22 mouse cellular contexts compared by ENCODE assay signal in the genomic region with DNA sequence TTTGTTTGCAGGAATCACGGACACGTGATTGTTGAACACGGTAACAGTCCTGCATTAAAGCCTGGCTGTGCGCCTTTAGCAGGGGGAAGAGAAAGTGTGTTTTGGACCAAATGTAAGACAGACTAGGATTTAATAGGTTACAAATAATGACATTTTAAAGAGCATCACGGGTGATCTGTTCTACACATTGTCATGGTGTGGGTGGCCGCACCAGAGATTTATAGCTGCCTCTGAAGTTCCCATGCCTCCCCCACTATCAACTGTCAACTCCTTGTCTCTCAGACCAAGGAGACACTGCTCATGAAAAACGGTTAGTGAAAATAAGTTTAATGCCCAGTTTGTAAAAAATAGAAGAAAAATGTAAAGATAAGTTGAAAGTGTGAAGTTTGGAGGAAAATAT. TPM values are rescaled to one million over a fixed set of nuclear protein-coding genes. Genes with fewer than 3 reads are reported as not detected.
DNase-seq lines count a peak whose midpoint lies in the region; ATAC-seq and TF ChIP-seq lines count a peak whose summit lies in the region.
"Had no signal": no experiment of that assay in that cellular context is flagged by ENCODE, and none has a peak within 500 bp of the region (broad histone marks: within the 10 kb centered on the region; RNA-seq: fewer than 3 reads in every experiment).

No protein-coding gene starts in this region.

- ATAC-seq in kidney, postnatal 0 days (replicated peaks; ENCODE audit: low FRiP score, low read depth), result 0 out of 2 replicates have a peak, but pooled peaks have one; percentile 9
- ATAC-seq in forebrain, embryonic 11.5 days (replicated peaks; ENCODE audit: low FRiP score), result no peak
- ATAC-seq: forebrain, embryonic 13.5 days; forebrain, embryonic 15.5 days; forebrain, postnatal 0 days had no signal

- 0 out of 2 replicates have a peak, but pooled peaks cover 10% of the 10 kb centered on the region for H3K4me1 ChIP-seq in kidney, postnatal 0 days (replicated peaks; ENCODE audit: insufficient read depth, low read length)
- H3K4me1 ChIP-seq in forebrain, embryonic 11.5 days (replicated peaks; ENCODE audit: control insufficient read depth, insufficient read depth, low read length), result no peaks in the 10 kb centered on the region; the same call in 1 of the 2 replicates

- peak; percentile 48 for DNase-seq in heart, adult 11 months
- no peak for DNase-seq in heart, adult 18-20 months
- peak; percentile 72 for DNase-seq in kidney, postnatal 0 days (ENCODE audit: low spot score)
- no peak for DNase-seq in kidney, postnatal 14 days
- no peak for DNase-seq in forebrain, embryonic 11.5 days (ENCODE audit: low spot score)
- DNase-seq: adrenal gland, adult 2 months; adrenal gland, postnatal 10 days; adrenal gland, postnatal 25 days; cerebellum, adult 11 months; cerebellum, adult 18-20 months; cerebellum, adult 8-10 months; cerebellum, adult 9-11 months; cerebellum, postnatal 36 days had no signal

- H3ac ChIP-seq in myocyte (ENCODE audit: control insufficient read depth, insufficient read length), result no peak overlapping the region

- no peak overlapping the region for H3K9ac ChIP-seq in kidney, postnatal 0 days (ENCODE audit: low read depth, low read length)
- no peak overlapping the region for H3K9ac ChIP-seq in forebrain, embryonic 11.5 days (ENCODE audit: low read length)
- H3K9ac ChIP-seq: embryonic facial prominence, embryonic 13.5 days; embryonic facial prominence, embryonic 15.5 days; forebrain, embryonic 13.5 days; forebrain, embryonic 15.5 days; forebrain, postnatal 0 days had no signal

- no peak for TF ChIP-seq CTCF in kidney, postnatal 0 days (IDR thresholded peaks at IDR 0.05; ENCODE audit: low read depth)

- H3K36me3 ChIP-seq in kidney, postnatal 0 days (ENCODE audit: insufficient read depth, low read length), result no peaks in the 10 kb centered on the region
- no peaks in the 10 kb centered on the region for H3K36me3 ChIP-seq in myocyte (ENCODE audit: control insufficient read depth, insufficient read depth)
- H3K36me3 ChIP-seq in forebrain, embryonic 11.5 days (ENCODE audit: control insufficient read depth, insufficient read depth, low read length), result no peaks in the 10 kb centered on the region
- H3K36me3 ChIP-seq: embryonic facial prominence, embryonic 13.5 days; embryonic facial prominence, embryonic 15.5 days; forebrain, embryonic 10.5 days; forebrain, embryonic 15.5 days had no signal

- 35% methylated on average over 7 of the region's 7 CpGs for WGBS in kidney, postnatal 0 days
- 91% methylated on average over 7 of the region's 7 CpGs for WGBS in forebrain, embryonic 11.5 days

- TF ChIP-seq POLR2A in myocyte (IDR thresholded peaks at IDR 0.05; ENCODE audit: insufficient read length, low read depth), result no peak

- H3K4me3 ChIP-seq in kidney, postnatal 0 days (replicated peaks; ENCODE audit: low read depth, low read length), result no peak overlapping the region
- no peak overlapping the region for H3K4me3 ChIP-seq in myocyte
- no peak overlapping the region for H3K4me3 ChIP-seq in forebrain, embryonic 11.5 days (ENCODE audit: low read depth, low read length)
- H3K4me3 ChIP-seq: embryonic facial prominence, embryonic 13.5 days; embryonic facial prominence, embryonic 15.5 days; erythroblast, embryonic 14.5 days; forebrain, embryonic 10.5 days; forebrain, embryonic 13.5 days; forebrain, embryonic 15.5 days had no signal

- no peaks in the 10 kb centered on the region for H3K9me3 ChIP-seq in kidney, postnatal 0 days (replicated peaks; ENCODE audit: low read length)
- H3K9me3 ChIP-seq in forebrain, embryonic 11.5 days (ENCODE audit: control insufficient read depth, low read length), result no peaks in the 10 kb centered on the region
- H3K9me3 ChIP-seq: embryonic facial prominence, embryonic 13.5 days; embryonic facial prominence, embryonic 15.5 days; forebrain, embryonic 10.5 days; forebrain, embryonic 13.5 days; forebrain, embryonic 15.5 days had no signal

- H3K27me3 ChIP-seq in kidney, postnatal 0 days (ENCODE audit: insufficient read depth, low read length), result no peaks in the 10 kb centered on the region
- H3K27me3 ChIP-seq in myocyte (ENCODE audit: control insufficient read depth, insufficient read depth, insufficient read length), result no peaks in the 10 kb centered on the region
- no peaks in the 10 kb centered on the region for H3K27me3 ChIP-seq in forebrain, embryonic 11.5 days (ENCODE audit: control insufficient read depth, insufficient read depth, low read length)
- H3K27me3 ChIP-seq: embryonic facial prominence, embryonic 13.5 days; embryonic facial prominence, embryonic 15.5 days; forebrain, embryonic 13.5 days; forebrain, embryonic 15.5 days had no signal

- no peak overlapping the region for H3K27ac ChIP-seq in kidney, postnatal 0 days
- H3K27ac ChIP-seq in forebrain, embryonic 11.5 days (ENCODE audit: low read depth, low read length), result no peak overlapping the region
- H3K27ac ChIP-seq: embryonic facial prominence, embryonic 13.5 days; embryonic facial prominence, embryonic 15.5 days; forebrain, embryonic 10.5 days; forebrain, embryonic 13.5 days; forebrain, embryonic 15.5 days had no signal

- peaks cover 41% of the 10 kb centered on the region for H3K79me2 ChIP-seq in myocyte (ENCODE audit: control insufficient read depth, insufficient read depth)

- H3K4me2 ChIP-seq in kidney, postnatal 0 days (ENCODE audit: low read length), result no peak overlapping the region
- H3K4me2 ChIP-seq in myocyte (ENCODE audit: low read depth), result peak overlapping the region; percentile 16
- H3K4me2 ChIP-seq in forebrain, embryonic 11.5 days (ENCODE audit: low read depth, low read length, severe bottlenecking), result no peak overlapping the region
- H3K4me2 ChIP-seq: embryonic facial prominence, embryonic 13.5 days; embryonic facial prominence, embryonic 15.5 days; forebrain, embryonic 13.5 days; forebrain, embryonic 15.5 days had no signal

TF ChIP-seq in myocyte, 11 proteins besides CTCF, POLR2A, EP300 and RAD21:
- TF ChIP-seq MYOG (IDR thresholded peaks at IDR 0.05; ENCODE audit: control insufficient read depth in 1 of 3, insufficient read depth in 1 of 3, insufficient read length in 2 of 3, low read depth in 2 of 3) (no peak), USF1 (IDR thresholded peaks at IDR 0.05; ENCODE audit: low read depth) (no peak), E2F4 (IDR thresholded peaks at IDR 0.05; ENCODE audit: insufficient read depth) (no peak), SRF (IDR thresholded peaks at IDR 0.05; ENCODE audit: control insufficient read depth, insufficient read length, low read depth) (no peak), TCF12 (IDR thresholded peaks at IDR 0.05; ENCODE audit: insufficient read depth, poor library complexity, severe bottlenecking) (no peak), CEBPB (IDR thresholded peaks at IDR 0.05; ENCODE audit: insufficient read depth, poor library complexity, severe bottlenecking) (no peak), POLR2AphosphoS2 (IDR thresholded peaks at IDR 0.05; ENCODE audit: insufficient read length, low read depth) (no peak), MYOD1 (IDR thresholded peaks at IDR 0.05; ENCODE audit: control insufficient read depth in 1 of 3, insufficient read length in 2 of 3, low read depth in 2 of 3) (no peak), MAX (IDR thresholded peaks at IDR 0.05; ENCODE audit: low read depth) (no peak), TCF3 (IDR thresholded peaks at IDR 0.05; ENCODE audit: insufficient read length, low read depth) (no peak)

RNA-seq across cellular contexts. Expression of a gene that starts 2.7 kb away (rescaled TPM):
- 1 to 10 TPM; 6.8 to 8.8 TPM for total RNA-seq in heart, adult 18-20 months (2021)
- 14.1 and 15.5 TPM in 2 replicates for polyA plus RNA-seq in kidney, postnatal 0 days (2015; fragmentation: Nextera tagmentation; extraction: Ambion mirVana)
- 11.5 TPM for polyA plus RNA-seq in myocyte (2012; fragmentation: generic; extraction: Trizol)
- polyA plus RNA-seq in forebrain, embryonic 11.5 days (2014; fragmentation: Nextera tagmentation; extraction: Ambion mirVana), result 15.2 and 16.0 TPM in 2 replicates
- total RNA-seq: MEL had no signal
- polyA plus RNA-seq: erythroblast, embryonic 14.5 days had no signal

Comparison
In these comparisons a context has a peak if more than half of its experiments do, and no peak if none do; other contexts are left out.
1. DNase-seq: peak in heart, adult 11 months (single experiment) and kidney, postnatal 0 days (single experiment); none in heart, adult 18-20 months (0 of 2), kidney, postnatal 14 days (single experiment) and forebrain, embryonic 11.5 days (single experiment).